Mouse (Mus musculus) E14TG2a.4 (cell line): ENCODE measurements at regions not wholly inside any gene's neighbourhood (a gene's known extent, or its start where the extent isn't known, plus 50 kb on each side); places are given as distances from the start of the nearest gene placed in this dataset.
A peak's percentile ranks its signal among the peaks of the same experiment; 100 is the strongest.

Experiments used
- H3K27me3 ChIP-seq: 2 replicates; pipeline ENCODE4 v1.6.1; 2014; ENCODE audit warnings: low read length, control low read depth; ENCODE audit not compliant: insufficient read depth
- H3K36me3 ChIP-seq: 2 replicates; pipeline ENCODE4 v1.6.1; 2014; ENCODE audit warnings: low read length, control low read depth; ENCODE audit not compliant: insufficient read depth
- H3K4me1 ChIP-seq: replicated peaks from 2 replicates; pipeline ENCODE4 v1.6.1; 2014; ENCODE audit warnings: low read depth, low read length, control low read depth
- H3K4me3 ChIP-seq: replicated peaks from 2 replicates; pipeline ENCODE4 v1.5.1; 2014; ENCODE audit warnings: mild to moderate bottlenecking, low read length
- H3K9me3 ChIP-seq: 2 replicates; pipeline ENCODE4 v1.6.1; 2014; ENCODE audit warnings: low read length, control low read depth
- CTCF ChIP-seq: conservative IDR thresholded peaks from 2 replicates; pipeline ENCODE4 v1.5.1; 2014; ENCODE audit warnings: low read length
- NANOG ChIP-seq: IDR thresholded peaks from 2 replicates; pipeline ENCODE4 v1.6.1; 2014; ENCODE audit warnings: borderline replicate concordance, low read length, mixed read lengths
- POU5F1 ChIP-seq: IDR thresholded peaks from 2 replicates; pipeline ENCODE4 v1.6.1; 2014; ENCODE audit warnings: low read length, borderline replicate concordance

- no peaks in the 10 kb centered on the region for H3K4me1 ChIP-seq
- H3K4me3 ChIP-seq, result no peak overlapping the region
- H3K36me3 ChIP-seq, result no peaks in the 10 kb centered on the region
- H3K9me3 ChIP-seq, result no peaks in the 10 kb centered on the region
- TF ChIP-seq NANOG, result no peak
- TF ChIP-seq POU5F1, result no peak
- TF ChIP-seq CTCF, result no peak
- no peaks in the 10 kb centered on the region for H3K27me3 ChIP-seq
These were observed 195.0 kb downstream of the Gpat3 start for GRCm38 (mm10) chr5:101040488-101040887.

DNA sequence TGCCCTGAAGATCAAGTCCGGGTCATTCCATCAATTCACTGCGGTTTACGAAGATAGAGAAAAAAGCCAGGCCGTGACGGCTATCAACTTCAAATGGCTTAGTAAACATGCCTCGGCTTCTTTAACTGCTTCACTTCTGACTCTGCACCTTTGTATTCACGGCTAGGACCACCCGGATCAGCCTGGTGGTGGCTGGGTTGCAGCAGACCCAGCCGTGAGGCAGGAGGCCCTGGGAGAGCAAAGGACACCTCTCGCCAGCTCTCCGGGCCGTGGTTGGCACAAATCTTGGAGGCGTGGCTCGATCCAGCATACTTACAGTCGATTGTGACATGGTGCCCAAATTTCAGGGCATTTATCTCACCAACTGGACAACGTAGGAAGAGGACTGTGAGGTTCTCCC is 187.5 kb downstream of the Gpat3 start:
- no peak for TF ChIP-seq NANOG
- no peak for TF ChIP-seq POU5F1
- no peak for TF ChIP-seq CTCF
- Histone ChIP-seq H3K36me3 (no peaks in the 10 kb centered on the region), H3K27me3 (no peaks in the 10 kb centered on the region), H3K9me3 (no peaks in the 10 kb centered on the region), H3K4me1 (no peaks in the 10 kb centered on the region), H3K4me3 (no peak overlapping the region)

DNA sequence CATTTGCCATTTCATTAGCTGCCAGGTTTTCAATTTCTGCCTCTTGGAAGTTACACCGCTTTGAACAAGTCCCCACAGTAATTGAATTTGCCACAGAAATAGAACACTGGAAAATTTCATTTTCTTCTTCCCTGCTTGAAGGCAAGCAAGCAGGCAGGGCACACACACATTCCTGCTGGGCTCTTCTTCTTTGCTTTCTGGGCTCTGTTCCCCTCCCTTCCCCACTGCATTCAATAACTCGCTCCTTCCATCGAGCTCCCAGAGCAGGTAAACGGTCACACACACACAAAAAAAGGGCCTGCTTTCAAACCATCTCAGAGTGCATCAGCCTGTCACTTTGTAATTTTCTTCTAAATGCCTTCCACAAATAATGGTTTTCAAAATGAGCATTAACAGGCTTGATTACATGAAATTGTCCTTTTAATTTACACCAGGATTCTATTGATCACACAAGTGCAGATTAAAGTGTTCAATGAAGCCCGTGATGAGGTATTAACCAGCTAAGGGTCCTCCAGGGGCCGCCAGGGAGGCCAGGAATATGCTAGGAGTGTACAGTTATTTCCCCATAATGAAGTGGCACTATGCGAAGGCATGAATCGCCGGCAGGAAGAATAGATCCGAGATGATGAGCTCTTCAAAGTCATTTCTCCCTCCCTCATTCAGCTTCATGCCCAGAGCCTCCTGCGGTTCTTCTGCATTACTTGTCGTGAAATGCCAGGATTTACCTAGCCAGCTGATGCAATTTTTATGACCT is 186.8 kb downstream of the Gpat3 start:
- Histone ChIP-seq H3K27me3 (no peaks in the 10 kb centered on the region), H3K36me3 (no peaks in the 10 kb centered on the region), H3K4me1 (no peaks in the 10 kb centered on the region), H3K4me3 (no peak overlapping the region), H3K9me3 (no peaks in the 10 kb centered on the region)
- TF ChIP-seq POU5F1 (no peak), NANOG (no peak), CTCF (no peak)

- Histone ChIP-seq H3K4me1 (no peaks in the 10 kb centered on the region), H3K4me3 (no peak overlapping the region), H3K36me3 (no peaks in the 10 kb centered on the region), H3K27me3 (no peaks in the 10 kb centered on the region), H3K9me3 (no peaks in the 10 kb centered on the region)
- TF ChIP-seq NANOG (no peak), CTCF (no peak), POU5F1 (no peak)
These were observed 179.3 kb downstream of the Gpat3 start for GRCm38 (mm10) chr5:101024796-101025195.

GRCm38 (mm10) chr5:101023784-101024183 is 178.3 kb downstream of the Gpat3 start:
- no peak overlapping the region for H3K4me3 ChIP-seq
- no peaks in the 10 kb centered on the region for H3K36me3 ChIP-seq
- TF ChIP-seq POU5F1 (no peak), NANOG (no peak), CTCF (no peak)
- no peaks in the 10 kb centered on the region for H3K9me3 ChIP-seq
- no peaks in the 10 kb centered on the region for H3K27me3 ChIP-seq
- no peaks in the 10 kb centered on the region for H3K4me1 ChIP-seq

DNA sequence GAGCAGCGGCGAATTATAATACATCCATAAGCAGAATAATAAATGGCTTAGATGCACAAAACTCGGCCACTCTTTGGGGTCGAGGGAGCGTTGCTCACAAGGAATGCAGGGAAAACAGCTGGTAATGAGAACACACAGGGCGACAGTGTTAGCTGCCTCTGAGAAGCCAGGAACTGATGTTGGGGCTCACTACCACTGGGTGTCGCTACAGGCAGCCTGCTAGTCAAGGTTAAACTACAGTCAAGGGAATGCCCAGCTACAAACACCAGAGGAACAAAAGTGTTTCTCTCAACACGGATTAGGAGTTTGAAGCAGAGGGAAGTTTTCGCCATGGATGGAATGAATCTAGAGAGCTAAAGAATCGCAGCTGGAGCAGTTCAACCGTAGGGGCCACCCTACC is 175.3 kb downstream of the Gpat3 start:
- no peaks in the 10 kb centered on the region for H3K36me3 ChIP-seq
- no peaks in the 10 kb centered on the region for H3K27me3 ChIP-seq
- no peaks in the 10 kb centered on the region for H3K9me3 ChIP-seq
- TF ChIP-seq CTCF, result peak; percentile 79
- no peak for TF ChIP-seq NANOG
- TF ChIP-seq POU5F1, result no peak
- H3K4me1 ChIP-seq, result no peaks in the 10 kb centered on the region
- H3K4me3 ChIP-seq, result no peak overlapping the region

DNA sequence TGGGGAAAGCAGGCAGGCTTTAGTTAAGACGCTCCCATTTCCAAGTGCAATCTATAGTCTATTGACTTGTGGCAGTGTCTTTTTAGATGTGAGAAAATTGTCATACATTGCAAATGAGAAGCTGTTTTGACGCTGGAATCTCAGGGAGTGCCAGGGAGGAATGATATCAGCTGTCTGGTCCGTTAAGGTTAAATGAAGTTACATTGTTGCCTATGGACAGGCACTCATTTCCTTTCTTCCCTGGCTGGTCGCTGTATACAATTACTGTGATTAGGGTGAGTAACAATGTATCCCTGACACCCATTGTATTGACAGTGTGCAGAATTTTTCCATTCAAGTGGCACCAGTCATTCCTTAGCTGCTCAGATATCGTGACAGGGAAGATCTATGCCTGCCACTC is 168.3 kb downstream of the Gpat3 start:
- TF ChIP-seq NANOG (no peak), CTCF (no peak), POU5F1 (no peak)
- no peaks in the 10 kb centered on the region for H3K9me3 ChIP-seq
- no peaks in the 10 kb centered on the region for H3K4me1 ChIP-seq
- H3K36me3 ChIP-seq, result no peaks in the 10 kb centered on the region
- H3K27me3 ChIP-seq, result no peaks in the 10 kb centered on the region
- H3K4me3 ChIP-seq, result no peak overlapping the region

GRCm38 (mm10) chr5:101005216-101005615 is 159.7 kb downstream of the Gpat3 start:
- H3K9me3 ChIP-seq, result no peaks in the 10 kb centered on the region

GRCm38 (mm10) chr5:101000436-101000835 is 154.9 kb downstream of the Gpat3 start:
- H3K9me3 ChIP-seq, result no peaks in the 10 kb centered on the region
- no peaks in the 10 kb centered on the region for H3K4me1 ChIP-seq
- H3K4me3 ChIP-seq, result no peak overlapping the region
- no peaks in the 10 kb centered on the region for H3K36me3 ChIP-seq
- no peaks in the 10 kb centered on the region for H3K27me3 ChIP-seq
- TF ChIP-seq CTCF (no peak), POU5F1 (no peak), NANOG (no peak)

More at GRCm38 (mm10) chr5:101005216-101005615, 159.7 kb downstream of the Gpat3 start:
- no peak overlapping the region for H3K4me3 ChIP-seq
- H3K4me1 ChIP-seq, result no peaks in the 10 kb centered on the region
- H3K27me3 ChIP-seq, result no peaks in the 10 kb centered on the region
- TF ChIP-seq POU5F1, result no peak
- peak; percentile 36 for TF ChIP-seq CTCF
- no peaks in the 10 kb centered on the region for H3K36me3 ChIP-seq
